Mouse (Mus musculus) forelimb bud, embryonic 11.5 days (tissue): ENCODE measurements around the gene Atp6v0a2.
"Not testable (repeated sequence)": the region's sequence is repeated elsewhere in the genome, so short reads cannot be mapped to it uniquely, and the experiment has no call there.

Experiments used
- DNase-seq: peaks from one replicate; pipeline ENCODE4 v3.0.0-alpha.2; 2012; ENCODE audit warnings: low read depth, low spot score

The Atp6v0a2 gene

DNA sequence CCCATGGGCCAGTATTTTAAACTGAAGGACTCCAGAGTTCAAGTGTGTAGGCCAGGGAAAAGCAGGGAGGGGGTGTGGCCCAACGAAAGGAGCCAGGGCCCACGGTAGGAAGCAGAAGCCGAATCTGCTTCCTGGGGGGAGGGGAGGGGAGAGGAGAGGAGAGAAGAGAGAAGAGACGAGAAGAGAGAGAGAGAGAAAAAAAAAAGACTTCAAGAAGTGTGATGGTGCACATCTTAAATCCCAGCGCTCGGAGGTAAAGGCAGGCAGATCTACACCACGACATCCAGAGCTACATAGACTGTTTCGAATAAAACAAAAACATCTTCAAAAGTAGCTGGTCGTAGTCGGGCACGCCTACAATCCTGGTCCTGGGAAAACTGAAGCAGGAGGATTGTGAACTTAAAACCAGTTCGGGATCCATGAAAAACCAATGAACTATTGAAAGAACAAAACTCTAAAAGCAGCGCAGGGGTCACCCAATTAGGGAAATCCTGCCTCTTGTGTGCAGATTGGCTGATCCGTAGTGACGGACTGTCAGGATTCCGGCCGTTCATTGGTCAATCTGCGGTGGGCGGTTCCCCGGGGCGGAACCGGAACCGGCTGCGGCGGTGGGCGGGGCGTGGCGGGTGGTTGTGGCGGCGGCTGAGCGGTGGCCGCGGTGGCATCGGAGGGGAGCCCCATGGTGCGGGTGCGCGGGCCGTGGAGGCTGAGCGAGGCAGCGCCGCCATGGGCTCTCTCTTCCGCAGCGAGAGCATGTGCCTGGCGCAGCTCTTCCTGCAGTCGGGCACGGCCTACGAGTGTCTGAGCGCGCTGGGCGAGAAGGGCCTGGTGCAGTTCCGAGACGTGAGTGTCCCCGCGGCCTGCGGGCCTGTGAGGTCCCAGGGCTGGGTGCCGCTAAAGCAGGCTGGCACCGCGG lies at the start of gene Atp6v0a2:
Gene Atp6v0a2 (plus strand): TSS at position 129 of the 916 bp plus-strand sequence.
- DNase-seq = peak; percentile 87

DNA sequence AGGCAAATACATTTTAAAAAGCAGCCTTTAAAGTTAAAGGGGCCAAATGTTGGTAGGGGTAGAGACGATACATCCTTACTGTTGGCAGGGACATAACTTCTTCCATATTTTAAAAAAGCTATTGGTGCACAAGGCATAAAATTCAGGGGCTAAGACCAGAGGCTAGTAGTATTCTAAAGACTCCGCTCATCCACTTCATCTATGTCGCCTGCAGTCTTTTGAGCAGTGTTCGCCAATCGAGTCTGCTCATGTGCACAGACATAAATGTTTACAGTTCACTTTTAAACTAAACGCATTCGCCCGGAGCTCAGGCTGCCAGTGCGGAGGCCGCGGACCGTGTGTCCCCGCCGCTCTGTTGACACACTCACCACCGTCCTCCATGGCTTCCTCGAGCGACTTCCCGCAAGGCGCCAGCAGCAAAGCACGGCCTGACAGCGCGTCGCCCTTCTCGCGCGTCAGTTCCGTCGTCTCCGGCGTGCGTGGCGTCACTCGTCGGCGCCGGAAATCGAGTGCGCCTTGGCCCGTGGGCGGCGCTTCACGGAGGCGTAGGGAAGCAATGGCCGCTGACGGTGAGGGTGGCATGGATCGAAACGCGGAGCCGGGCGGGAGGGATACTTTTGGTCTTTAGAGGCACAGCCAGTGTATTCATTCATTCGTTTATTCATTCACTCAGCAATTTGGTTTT lies 49.6 kb upstream of the Atp6v0a2 start, which contains the start of the genes Eif2b1 and Gtf2h3:
Gene Eif2b1 (minus strand): TSS at position 499 of the 685 bp plus-strand sequence.
Gene Gtf2h3 (plus strand): TSS at position 508 of the 685 bp plus-strand sequence.
- peak; percentile 92 for DNase-seq

DNA sequence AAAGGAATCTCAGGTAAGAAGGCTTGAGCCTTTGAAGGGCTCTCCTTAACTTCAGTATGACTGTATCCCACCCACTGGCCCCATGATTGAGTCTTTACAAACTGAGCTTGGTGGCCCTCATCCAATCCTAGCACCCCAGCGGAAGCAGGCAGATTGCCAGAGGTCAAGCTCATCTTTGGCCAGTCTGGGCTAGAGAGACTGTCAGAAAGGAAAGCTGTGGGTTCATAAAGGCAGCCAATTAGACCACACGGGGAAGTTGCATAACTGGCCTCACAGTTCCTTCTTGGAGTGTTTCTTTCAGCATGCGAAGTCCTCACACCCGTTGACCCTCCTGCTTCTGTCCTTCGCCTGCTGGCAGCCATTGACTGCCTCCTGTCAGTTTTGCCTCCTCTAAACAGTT lies 45.9 kb upstream of the Atp6v0a2 start:
- DNase-seq = no peak

DNA sequence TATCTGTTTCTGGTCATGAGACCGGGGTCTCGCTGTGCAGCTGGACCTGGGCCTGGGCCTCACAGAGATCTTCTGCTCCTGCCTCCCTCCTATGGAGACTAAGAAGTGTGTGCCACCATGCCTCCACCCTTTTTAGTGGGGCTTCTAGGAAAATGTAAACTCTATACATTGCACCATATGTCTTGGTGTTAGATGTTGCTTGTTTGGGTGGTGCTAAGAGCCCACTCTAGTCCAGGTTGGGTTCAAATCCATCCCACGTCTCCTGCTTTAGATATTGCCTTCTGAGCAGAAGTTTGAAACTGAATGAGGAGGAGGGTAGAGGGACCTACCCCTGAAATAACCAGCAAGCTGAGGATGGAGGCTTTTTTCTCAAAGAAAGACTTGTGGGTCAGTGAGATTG lies 35.6 kb upstream of the Atp6v0a2 start:
- DNase-seq = no peak

DNA sequence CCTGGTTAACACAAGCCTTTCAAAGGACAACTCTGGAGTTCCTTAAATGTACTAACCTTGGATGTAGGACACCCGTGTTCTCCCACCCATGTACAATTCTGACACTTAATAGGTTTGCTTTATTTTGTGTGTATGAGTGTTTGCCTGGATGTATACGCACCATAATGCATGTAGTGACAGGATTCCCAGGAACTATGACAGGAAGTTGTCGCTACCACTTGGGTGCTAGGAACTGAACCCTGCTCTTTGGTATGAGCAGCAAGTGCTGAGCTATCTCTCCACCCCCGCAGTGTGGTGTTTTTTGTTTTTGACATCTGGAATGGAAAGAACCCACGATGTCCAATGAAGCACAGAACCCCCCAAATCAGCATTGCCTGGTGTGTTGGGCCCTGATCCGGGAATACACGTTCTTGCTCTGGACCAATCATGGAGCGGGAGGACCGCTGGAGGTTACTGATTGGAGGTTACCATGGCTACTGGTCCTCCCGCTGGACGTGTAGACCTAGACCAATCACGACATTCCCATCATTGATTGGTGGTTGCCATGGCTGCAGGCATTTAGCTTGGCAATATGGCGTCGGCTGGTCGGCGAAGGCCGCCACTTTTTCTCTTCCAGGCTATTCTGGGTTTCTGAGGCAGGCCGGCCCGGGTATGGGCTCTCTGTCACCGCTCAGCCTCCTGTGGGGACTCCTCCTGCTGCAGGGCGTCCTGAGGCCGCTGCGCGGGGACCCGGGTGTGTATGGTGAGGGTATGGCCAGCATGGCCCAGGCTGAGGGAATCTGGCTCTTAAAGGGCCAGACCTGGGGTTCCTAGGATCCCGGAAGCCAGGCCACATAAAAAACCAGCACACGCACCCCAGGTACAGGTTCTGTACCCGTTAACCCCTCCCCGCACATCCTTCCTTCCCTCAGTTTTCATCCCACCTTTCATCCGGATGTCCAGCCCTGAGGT lies 29.9 kb upstream of the Atp6v0a2 start:
- DNase-seq = peak; percentile 95

DNA sequence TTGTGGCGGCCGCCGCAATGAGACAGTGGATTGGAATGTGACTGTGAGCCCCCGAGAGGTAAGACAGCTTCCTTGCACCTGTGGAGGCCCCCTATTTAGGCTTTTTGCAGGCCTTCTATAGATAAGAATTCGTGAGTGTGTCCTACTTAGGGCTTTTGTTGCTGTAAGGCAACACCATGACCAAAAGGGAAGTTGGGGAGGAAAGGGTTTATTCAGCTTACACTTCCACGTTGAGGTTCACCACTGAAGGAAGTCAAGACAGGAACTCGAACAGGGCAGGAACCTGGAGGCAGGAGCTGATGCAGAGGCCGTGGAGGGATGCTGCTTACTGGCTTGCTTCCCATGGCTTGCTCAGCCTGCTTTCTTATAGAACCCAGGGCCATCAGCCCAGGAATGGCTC lies 28.6 kb upstream of the Atp6v0a2 start:
- DNase-seq = not testable (repeated sequence)

DNA sequence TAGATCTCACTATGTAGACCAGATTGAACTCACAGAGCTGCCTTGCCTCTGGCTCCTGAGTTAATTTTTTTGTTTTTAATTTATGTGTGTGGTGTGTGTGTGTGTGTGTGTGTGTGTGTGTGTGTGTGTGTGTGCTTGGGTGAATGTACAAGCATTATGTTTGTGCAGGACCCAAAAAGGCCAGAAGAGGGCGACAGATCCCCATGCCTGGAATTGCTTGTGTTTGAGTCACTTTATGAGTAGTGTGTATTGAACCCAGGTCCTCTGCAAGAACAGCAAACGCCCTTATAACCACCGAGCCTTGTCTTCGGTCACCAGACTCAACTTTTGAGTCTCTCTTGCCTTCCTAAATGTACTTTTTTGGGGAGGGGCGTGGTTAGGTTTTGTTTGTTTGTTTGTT lies 26.0 kb upstream of the Atp6v0a2 start:
- peak; percentile 53 for DNase-seq

DNA sequence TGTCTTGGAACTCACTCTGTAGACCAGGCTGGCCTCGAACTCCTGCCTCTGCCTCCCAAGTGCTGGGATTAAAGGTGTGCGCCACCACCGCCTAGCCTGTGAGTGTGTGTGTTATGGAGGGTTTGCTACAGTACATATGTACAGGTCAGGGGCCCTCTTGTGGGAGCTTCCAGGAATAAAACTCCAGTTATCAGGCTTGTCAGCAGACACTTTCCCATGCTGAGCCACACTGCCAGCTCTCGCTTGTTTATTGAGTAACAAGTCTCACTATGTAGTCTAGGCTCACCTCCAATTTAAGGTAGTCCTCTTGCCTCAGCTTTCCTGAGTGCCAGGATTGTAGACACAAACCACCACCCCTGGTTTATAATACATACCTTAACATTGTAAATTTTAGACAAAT lies 24.1 kb upstream of the Atp6v0a2 start:
- no peak for DNase-seq

DNA sequence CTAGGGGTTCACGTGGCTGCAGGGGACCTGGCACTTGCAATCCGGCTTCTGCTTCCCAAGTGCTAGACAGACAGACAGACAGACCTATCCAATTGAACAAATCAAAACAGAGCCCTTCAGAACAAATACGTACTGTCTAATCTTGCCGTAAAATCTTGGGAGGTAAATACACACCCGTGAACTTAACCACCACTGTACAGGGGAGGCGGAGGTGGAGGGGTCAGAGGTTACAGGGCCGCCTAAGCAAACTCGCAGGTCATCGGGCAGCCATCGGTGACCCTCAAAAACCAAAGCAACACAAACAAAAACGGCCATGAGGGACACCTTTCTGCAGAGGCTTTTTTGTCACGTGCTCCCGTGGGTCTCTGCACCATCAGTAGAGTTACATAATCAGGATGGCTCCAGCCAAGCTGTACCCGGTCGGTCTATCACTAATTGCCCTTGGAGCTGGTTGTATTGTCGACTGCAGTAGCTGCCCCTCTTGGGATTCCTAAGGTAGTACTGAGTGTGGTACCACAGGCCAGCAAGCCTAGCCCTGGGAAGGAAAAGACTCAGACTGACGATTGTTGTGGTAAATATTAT lies 23.2 kb upstream of the Atp6v0a2 start:
- no peak for DNase-seq

DNA sequence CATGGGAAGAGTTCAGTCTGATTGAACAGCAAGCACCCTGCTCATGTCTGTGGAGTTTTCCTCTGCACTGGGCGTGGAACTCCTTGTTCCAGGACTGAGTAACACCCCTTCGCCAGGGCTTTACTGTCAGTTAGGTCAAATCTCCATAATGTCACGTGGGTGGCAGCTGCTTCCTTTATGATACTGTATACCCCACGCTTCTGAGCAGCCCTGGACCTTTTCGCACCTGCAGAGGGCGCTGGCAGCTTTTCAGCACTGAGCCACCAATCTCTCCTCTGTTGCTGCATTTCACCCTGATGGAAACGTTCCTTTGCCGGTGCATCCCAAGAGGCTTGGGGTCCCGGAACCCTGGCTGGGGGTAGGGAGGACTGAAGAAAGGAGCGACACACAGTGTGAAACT lies 17.4 kb upstream of the Atp6v0a2 start:
- no peak for DNase-seq

DNA sequence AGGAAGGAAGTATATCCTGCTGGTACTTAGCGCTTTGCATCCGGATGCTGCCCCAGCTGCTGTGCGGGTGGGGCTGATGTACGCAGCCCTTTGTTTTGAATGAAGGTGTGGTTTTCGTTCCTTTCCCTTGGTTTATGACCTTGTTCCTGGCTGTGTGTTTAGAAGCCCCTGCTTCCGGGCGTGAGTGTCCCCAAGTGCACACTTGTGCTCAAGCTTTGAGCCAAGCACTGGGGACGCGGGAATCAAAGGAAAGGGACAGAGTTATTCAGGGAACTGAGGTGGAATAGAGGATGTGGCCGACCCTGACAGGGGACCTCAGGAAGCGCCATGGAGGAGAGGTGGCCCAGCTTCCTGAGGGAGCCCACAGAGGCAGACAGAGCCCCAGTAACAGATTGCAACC lies 13.7 kb upstream of the Atp6v0a2 start:
- no peak for DNase-seq

DNA sequence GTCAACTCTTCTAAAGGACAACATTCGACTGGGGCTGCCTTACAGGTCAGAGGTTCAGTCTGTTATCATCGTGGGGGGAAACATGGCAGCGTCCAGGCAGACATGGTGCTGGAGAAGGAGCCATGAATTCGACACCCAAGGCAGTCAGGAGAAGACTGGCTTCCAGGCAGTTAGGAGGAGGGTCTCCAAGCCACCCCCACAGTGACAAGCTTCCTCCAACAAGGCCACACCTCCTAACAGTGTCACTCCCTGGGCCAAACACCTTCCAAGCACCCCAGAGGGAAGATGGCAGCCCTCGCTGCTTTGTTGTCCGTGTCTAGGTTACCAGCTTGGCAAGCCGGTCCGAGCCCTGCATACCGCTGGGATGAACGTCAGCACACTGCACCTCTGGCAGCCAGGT lies 9.7 kb upstream of the Atp6v0a2 start:
- no peak for DNase-seq

DNA sequence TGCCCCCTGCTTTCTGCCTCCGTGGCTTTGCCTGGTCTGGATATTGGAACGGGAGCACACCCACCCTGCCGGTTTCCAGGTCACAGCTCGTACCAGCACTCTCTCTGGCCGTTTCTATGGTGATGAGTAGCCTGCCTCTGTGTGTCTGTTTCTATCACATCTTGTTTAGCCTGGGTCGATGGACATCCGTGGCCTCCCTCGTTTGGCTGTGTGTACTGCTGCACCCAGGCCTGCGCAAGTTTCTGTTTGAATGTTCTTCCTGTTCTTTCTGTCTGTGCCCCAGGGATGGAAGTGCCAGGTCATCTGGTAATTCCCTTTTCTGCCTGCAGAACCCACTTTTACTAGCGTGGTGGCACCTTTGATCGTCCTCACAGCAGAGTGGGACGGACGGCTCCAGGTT lies 7.0 kb upstream of the Atp6v0a2 start:
- no peak for DNase-seq

DNA sequence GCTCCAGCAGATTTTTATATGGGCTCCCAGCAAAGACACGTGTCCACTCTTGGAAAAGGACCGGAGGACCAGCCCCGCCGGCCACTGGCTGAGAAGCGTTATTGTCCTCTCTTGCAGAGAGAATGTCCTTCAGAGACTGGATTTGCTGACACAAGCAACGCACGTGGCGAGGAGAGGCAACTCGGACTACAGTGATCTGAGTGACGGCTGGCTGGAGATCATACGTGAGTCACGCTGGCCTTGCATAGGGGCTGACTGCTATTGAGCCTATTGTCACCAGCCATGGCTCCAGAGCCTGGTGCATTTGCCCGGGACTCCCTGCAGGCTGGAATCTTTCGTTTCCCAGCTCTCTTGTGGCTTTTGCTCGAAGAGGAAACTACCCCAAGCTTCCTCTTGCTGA lies 5.5 kb upstream of the Atp6v0a2 start:
- DNase-seq = no peak

DNA sequence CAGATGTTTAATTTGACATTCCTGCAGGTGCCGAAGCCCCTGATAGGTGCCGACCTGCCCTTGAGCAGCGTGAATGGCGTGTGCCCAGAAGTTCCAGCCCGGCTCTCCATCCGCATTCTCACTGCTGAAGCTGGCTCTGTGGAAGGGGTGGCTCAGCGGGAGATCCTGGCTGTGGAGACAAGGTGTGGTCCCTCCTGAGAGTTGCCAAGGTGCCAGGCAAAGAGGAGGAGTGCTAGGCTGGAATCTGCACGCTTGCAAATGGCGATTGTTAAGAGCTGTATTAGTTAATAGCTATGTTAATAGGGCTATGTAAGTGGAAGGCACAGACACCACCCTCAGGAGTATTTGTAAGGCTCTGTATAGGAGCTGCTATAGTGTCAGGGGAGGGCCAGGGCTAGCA lies 4.1 kb upstream of the Atp6v0a2 start:
- no peak for DNase-seq

DNA sequence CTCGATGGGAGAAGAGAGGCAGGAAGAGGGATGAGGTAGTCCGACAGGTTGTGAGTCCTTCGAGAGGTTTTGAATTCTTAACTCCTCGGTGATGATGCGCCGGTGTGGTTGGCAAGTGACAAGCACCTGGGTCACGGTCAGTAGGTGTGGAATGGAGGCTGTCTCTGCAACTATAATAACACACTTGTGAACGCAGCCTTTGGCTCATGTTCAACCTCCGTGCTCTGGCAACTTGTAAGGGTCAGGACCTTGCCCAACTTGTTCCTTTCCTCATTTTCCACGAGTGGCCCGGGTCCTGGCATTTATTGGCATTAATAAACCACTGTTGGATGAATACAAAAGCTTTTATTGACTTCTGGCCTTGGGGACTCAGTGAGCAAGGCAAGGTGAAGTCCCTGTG lies 1.3 kb downstream of the Atp6v0a2 start:
- no peak for DNase-seq

DNA sequence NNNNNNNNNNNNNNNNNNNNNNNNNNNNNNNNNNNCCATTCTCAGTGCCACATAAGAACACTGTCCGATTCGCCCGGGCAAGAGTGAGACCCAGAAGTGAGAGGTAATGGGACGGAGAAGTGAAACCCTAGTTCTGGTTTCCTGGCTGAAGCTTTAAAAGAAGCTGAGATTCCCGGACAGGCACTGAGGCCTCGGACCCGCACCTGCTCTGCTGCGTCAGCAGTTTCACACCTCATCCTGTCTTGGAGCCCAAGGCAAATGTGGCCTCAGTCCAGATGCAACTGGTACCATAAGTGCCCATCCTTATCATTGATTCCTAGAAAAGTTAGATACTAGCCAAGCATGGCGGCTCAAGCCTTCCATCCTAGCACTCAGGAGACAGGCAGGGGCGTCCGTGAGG lies 3.3 kb downstream of the Atp6v0a2 start:
- no peak for DNase-seq

DNA sequence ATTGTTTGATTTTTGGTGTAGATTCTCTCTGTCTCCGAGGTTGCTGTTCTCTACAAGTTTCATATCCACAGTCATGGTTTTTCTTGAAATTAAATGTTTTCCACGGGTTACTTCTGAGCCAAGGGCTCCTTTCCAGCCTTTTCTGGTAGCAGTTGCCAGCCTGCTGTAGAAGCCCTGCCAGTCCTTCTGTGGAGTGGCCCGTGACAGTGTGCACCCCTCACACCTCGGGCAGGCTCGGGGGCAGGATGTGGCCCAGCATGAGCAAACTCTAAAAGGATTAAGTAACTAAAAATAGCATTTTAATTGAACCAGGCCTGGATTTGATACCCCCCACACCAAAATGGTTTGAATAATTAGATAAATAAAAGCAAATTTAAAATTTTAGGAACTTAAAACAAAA lies 4.1 kb downstream of the Atp6v0a2 start:
- no peak for DNase-seq

DNA sequence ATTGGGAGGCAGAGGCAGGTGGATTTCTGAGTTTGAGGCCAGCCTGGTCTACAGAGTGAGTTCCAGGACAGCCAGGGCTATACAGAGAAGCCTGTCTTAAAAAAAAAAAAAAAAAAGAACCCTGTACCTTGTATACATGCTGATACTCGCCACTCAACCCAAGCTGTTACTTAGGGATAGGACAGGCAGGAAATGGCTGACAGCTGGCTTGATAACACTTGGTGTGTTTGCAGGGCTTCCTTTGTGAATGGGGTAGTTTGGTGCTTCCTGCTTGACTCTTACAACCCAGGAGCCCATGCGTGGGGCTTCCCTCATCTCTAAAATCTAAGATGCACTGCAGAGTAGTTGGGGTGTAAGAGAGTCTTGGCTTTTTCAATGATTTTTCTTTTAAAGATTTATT lies 5.0 kb downstream of the Atp6v0a2 start:
- DNase-seq = no peak

DNA sequence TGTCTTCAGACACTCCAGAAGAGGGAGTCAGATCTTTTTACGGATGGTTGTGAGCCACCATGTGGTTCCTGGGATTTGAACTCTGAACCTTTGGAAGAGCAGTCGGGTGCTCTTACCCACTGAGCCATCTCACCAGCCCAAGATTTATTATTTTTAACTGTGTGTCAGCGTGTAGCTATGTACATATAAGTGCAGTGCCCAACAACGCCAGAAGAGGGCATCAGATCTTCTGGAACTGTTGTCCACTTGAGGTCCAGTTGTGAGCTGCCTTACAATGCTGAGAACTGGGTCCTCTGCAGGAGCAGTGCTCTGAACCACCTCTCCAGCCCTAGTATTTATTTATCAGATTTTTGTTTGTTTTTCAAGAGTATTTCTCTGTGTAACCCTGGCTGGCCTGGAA lies 6.7 kb downstream of the Atp6v0a2 start:
- DNase-seq = peak; percentile 41

DNA sequence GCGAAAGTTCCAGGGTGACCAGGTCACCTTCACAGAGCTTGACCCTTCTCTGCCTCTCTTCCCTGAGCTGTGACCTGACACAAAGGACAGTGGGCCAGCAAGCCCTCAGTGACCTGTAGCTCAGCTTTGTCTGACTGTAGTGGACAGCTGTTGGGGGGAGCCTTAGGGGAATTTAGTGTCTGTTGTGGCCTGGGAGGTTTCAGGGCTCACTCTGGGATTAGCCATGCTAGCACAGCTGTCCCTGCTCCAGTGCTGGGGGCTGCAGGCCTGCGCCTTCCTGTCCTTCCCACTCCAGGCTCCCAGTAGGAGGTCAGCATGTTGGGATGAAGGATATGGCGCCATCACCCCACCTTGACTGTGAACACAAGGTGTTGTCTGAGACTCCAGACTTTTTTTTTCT lies 7.8 kb downstream of the Atp6v0a2 start:
- DNase-seq = no peak
